Mouse (Mus musculus): ENCODE results near the gene Tmem222. TPM values are rescaled to one million over a fixed set of nuclear protein-coding genes. Genes with fewer than 3 reads are reported as not detected.

Tmem222 gene
- polyA plus RNA-seq, 1 experiment from 2014 or later = 31.7 TPM

DNA sequence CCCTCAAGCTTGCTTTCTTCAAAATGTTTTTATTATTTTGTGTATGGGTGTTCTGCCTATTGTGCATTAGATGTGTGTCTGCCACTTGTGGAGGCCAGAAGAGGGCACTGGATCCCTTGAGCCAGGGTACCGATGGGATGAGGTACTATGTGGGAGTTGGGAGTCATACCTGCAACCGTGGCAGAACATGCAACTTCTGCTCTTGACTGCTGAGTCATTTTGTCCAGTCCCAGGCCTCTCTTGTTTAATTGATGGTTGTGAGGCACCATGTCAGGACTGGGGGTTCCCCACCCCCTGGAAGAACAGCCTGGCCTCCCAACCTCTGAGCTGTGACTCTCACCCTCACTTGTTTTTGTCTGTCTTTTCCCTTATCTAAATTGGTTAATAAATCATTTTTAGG is 13.0 kb downstream of the Tmem222 start:
- in situ Hi-C loops (cut with MboI; ENCODE audit: low pct_unique_long_range_greater_than_20kb) = no loop called here
- no peak for TF ChIP-seq CTCF (IDR thresholded peaks at IDR 0.05)
- H3K27me3 ChIP-seq = no peaks in the 10 kb centered on the region
- DNase-seq (ENCODE audit: low read depth, low spot score) (no peak), ATAC-seq (no peak)
- ChIA-PET POLR2A (interaction anchor here (0.6 kb wide), 1 partner anchor 103 kb away, joined by 3 read pairs; no protein-coding TSS in a partner anchor), CTCF (interaction anchor here (1.3 kb wide), 1 partner anchor 13 kb away, joined by 3 read pairs; no protein-coding TSS in a partner anchor)

DNA sequence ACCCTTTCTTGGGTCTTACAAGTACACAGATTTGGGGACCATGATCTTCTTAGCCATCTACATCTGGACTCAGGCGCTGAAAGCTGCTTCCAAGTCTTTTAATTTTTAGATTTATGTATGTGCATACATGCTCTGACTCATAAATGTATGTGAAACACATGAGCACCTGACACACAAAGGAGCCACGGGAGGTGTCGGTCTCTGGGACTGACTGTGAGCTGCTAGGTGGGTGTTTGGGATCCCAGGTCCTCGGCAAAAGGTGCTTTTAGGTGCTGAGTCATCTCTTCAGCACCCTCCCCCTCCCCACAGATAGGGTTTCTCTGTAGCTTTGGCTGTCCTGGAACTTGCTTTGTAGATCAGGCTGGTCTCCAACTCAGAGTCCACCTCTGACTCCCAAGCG is 13.8 kb downstream of the Tmem222 start:
- in situ Hi-C loops (cut with MboI; ENCODE audit: low pct_unique_long_range_greater_than_20kb) = no loop called here
- ChIA-PET CTCF (interaction anchor here (1.3 kb wide), 1 partner anchor 12 kb away, joined by 3 read pairs; no protein-coding TSS in a partner anchor), POLR2A (interaction anchor here (1.2 kb wide), 1 partner anchor 9 kb away, joined by 3 read pairs; no protein-coding TSS in a partner anchor)
- TF ChIP-seq CTCF (IDR thresholded peaks at IDR 0.05) = no peak
- H3K27me3 ChIP-seq = no peaks in the 10 kb centered on the region
- ATAC-seq (no peak), DNase-seq (ENCODE audit: low read depth, low spot score) (no peak)

DNA sequence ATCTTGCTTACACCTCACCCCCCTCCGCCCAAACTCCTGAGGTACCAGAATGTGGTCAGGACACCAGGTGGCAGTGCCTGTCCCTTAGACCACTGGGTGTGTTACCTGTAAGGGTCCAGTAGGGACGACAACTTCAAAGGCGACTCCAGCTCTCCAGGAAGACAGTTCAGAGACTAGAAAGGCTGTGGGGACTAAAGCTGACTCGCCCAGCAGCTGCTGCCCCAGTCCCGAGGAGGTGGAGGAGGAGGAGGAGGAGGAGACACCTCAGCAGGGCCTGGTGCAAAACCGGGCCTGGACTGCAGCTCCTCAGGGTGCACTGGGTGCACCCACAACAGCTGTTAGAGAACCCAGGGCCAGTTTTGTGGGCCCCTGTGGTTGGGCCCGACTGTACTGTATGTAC is 14.7 kb downstream of the Tmem222 start, which contains the start of gene Sytl1:
TSS of gene Sytl1 (minus strand) at position 232 of the 400 bp plus-strand sequence.
- CTCF ChIA-PET = no interaction called here
- ATAC-seq (no peak), DNase-seq (ENCODE audit: low read depth, low spot score) (no peak)
- no peaks in the 10 kb centered on the region for H3K27me3 ChIP-seq
- POLR2A ChIA-PET = interaction anchor here (1.2 kb wide), 1 partner anchor 8 kb away, joined by 3 read pairs; no protein-coding TSS in a partner anchor
- in situ Hi-C loops (cut with MboI; ENCODE audit: low pct_unique_long_range_greater_than_20kb) = no loop called here
- TF ChIP-seq CTCF (IDR thresholded peaks at IDR 0.05) = no peak

DNA sequence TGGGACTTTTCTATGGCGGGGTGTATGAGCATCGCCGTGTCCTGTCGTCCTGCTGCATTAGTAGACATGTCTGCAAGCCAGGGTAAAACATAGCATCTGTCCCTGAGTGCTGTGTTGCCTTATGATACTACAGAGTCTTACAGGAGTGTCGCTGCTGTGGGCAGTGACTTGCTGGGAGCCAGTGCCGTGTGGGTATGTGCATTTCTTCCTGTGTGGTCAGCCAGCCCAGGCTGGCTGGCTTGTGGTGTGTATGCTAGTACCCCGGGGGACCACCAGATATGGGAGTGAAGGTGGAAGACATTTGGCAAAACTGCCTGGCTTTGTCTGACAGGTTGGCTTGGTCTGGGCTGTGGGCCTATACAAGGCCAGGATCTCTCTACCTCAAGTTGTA is 15.2 kb downstream of the Tmem222 start:
- ATAC-seq (no peak), DNase-seq (ENCODE audit: low read depth, low spot score) (no peak)
- in situ Hi-C loops (cut with MboI; ENCODE audit: low pct_unique_long_range_greater_than_20kb) = no loop called here
- TF ChIP-seq CTCF (IDR thresholded peaks at IDR 0.05) = no peak
- ChIA-PET POLR2A (no interaction called here), CTCF (no interaction called here)
- no peaks in the 10 kb centered on the region for H3K27me3 ChIP-seq

DNA sequence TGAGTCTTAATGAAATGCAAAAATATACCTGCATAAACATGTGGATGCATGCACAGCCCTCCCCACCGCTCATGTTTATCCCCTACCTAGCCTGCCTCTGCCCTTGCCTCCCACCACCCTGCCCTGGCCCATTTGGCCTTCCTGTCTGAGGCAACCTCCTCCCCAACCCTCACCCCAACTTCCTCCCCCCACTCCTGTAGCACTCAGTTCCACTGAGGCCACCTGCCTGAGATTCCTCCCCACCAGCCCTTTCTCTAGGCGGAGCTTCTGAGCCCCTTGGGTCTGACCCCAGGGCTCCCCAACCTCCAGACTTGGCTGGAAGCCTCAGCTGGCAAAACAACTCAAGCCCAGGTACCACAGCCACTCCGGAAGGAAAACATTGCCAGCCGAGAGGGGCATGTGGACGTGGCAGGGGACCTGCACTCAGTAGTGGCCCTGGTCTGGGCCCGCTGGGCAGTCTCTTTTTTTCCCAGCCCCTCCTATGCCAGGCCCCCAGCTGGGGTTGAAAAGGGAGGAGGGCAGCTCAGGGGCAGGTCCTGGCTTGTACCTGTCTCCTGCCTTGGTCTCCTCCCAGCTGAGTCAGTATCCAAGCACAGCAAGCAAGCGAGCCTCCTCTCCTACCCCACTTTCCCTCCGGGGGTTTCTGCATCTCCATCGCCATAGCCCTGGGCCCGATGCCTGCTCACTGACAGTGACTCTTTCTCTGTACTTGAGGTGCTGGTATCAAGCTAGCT is 15.8 kb downstream of the Tmem222 start:
- no peaks in the 10 kb centered on the region for H3K27me3 ChIP-seq
- ChIA-PET POLR2A (no interaction called here), CTCF (interaction anchor here (2.7 kb wide), 1 partner anchor 11 kb away, joined by 12 read pairs; no protein-coding TSS in a partner anchor)
- in situ Hi-C loops (cut with MboI; ENCODE audit: low pct_unique_long_range_greater_than_20kb) = no loop called here
- TF ChIP-seq CTCF (IDR thresholded peaks at IDR 0.05) = no peak
- no peak for DNase-seq (ENCODE audit: low read depth, low spot score)
- no peak for ATAC-seq

DNA sequence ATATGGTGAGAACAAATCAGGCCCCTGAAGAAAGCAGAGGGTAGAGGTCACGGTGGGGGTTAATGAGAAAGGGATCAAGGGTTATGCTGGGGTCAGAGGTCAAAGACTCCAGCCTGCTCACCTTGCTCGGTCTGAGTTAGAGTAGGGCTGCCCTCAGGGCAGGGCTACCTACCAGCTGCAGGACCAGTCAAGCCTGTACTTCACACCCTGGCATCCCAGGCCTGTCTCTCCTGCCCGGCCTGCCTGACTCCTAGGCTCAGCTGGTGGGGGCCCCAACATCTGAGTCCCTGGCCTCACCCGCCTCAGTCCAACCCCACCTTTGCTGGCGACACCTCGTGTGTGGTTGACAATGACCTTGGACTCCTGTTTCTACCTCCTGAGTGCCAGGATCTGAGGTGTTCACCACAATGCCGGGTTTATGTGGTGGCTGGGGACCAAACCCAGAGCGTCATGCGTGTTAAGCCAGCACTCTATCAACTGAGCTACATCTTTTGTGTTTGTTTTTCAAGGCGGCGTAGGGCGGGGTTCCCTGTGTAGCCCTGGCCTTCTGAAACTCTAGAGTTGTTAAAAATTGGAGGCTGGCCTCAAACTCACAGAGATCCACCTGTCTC is 19.7 kb downstream of the Tmem222 start:
- no peak for DNase-seq (ENCODE audit: low read depth, low spot score)
- ChIA-PET POLR2A (interaction anchor here (0.6 kb wide), 1 partner anchor 96 kb away, joined by 4 read pairs; no protein-coding TSS in a partner anchor), CTCF (no interaction called here)
- in situ Hi-C loops (cut with MboI; ENCODE audit: low pct_unique_long_range_greater_than_20kb) = no loop called here
- no peaks in the 10 kb centered on the region for H3K27me3 ChIP-seq
- no peak for TF ChIP-seq CTCF (IDR thresholded peaks at IDR 0.05)
- no peak for ATAC-seq

DNA sequence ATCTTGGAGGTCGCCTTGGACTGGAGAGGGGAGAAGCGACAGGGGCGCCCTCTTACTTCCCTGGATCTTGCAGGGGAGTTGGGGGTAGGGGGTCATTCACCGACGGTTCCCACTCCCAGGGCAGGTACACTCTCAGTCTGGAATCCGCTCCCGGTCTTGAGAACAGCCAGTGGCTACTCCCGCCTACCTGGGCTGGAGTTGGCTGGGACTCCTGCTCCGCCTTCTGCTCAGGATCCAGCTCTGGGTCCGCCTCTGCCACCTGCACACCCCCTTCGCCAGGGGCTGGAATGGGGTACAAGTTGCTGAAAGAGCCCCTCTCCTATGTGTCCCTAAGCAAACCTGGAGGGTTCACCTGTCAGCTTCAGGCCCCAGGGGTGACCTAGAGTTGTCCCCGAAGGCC is 20.4 kb downstream of the Tmem222 start:
- in situ Hi-C loops (cut with MboI; ENCODE audit: low pct_unique_long_range_greater_than_20kb) = no loop called here
- DNase-seq (ENCODE audit: low read depth, low spot score) (no peak), ATAC-seq (no peak)
- CTCF ChIA-PET = interaction anchor here (1.1 to 1.8 kb wide), 2 partner anchors 16 to 40 kb away, joined by 3 read pairs; no protein-coding TSS in a partner anchor
- POLR2A ChIA-PET = interaction anchor here (0.6 kb wide), 1 partner anchor 96 kb away, joined by 4 read pairs; no protein-coding TSS in a partner anchor
- no peaks in the 10 kb centered on the region for H3K27me3 ChIP-seq
- TF ChIP-seq CTCF (IDR thresholded peaks at IDR 0.05) = no peak

DNA sequence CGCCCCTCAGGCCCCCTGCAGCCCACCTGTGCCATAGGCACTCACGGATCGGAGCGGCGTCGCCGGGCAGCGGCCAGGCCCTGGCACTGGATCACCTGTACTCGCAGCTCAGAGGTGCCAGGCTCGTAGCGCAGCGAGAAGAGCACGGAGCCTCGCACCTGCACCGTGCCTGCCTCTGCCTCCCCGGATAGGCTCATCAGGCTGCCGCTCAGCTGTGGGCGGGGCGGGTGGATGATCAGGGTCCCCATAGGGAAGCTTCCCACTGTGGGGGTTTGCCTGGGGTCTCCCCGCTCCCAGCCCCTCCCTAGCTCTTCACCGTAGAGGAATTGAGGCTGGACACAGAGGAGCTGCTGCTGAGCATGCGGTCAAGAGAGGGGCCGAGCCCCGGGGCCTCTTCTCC is 20.8 kb downstream of the Tmem222 start:
- ChIA-PET CTCF (interaction anchor here (1.1 to 1.8 kb wide), 2 partner anchors 15 to 41 kb away, joined by 3 read pairs; no protein-coding TSS in a partner anchor), POLR2A (no interaction called here)
- no peak for DNase-seq (ENCODE audit: low read depth, low spot score)
- TF ChIP-seq CTCF (IDR thresholded peaks at IDR 0.05) = no peak
- in situ Hi-C loops (cut with MboI; ENCODE audit: low pct_unique_long_range_greater_than_20kb) = no loop called here
- ATAC-seq = no peak
- no peaks in the 10 kb centered on the region for H3K27me3 ChIP-seq

DNA sequence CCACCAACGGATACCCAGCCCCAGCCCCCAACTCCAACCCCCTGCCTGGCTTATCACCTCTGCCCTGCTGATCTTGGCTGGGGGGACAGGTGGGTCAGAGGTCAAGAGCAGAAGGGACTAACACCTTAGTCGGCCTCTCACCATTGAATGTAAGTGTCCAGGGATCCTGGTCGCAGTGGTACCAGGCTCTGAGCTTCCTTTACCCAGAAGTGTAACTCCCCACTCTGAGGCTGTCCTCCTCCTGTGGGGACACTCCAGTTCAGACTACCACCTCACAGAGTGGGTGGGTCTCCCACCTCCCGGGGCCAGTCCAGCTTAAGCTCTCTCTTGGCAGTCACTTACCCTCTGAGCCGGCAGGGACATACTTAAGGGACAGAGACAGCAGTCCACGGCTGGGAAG is 22.2 kb downstream of the Tmem222 start:
- CTCF ChIA-PET = interaction anchor here (1.3 kb wide), 1 partner anchor 309 kb away, joined by 3 read pairs; no protein-coding TSS in a partner anchor
- no peak for TF ChIP-seq CTCF (IDR thresholded peaks at IDR 0.05)
- in situ Hi-C loops (cut with MboI; ENCODE audit: low pct_unique_long_range_greater_than_20kb) = no loop called here
- ATAC-seq = no peak
- POLR2A ChIA-PET = interaction anchor here (1.5 kb wide), 1 partner anchor 14 kb away, joined by 3 read pairs; no protein-coding TSS in a partner anchor
- H3K27me3 ChIP-seq = no peaks in the 10 kb centered on the region
- DNase-seq (ENCODE audit: low read depth, low spot score) = no peak

DNA sequence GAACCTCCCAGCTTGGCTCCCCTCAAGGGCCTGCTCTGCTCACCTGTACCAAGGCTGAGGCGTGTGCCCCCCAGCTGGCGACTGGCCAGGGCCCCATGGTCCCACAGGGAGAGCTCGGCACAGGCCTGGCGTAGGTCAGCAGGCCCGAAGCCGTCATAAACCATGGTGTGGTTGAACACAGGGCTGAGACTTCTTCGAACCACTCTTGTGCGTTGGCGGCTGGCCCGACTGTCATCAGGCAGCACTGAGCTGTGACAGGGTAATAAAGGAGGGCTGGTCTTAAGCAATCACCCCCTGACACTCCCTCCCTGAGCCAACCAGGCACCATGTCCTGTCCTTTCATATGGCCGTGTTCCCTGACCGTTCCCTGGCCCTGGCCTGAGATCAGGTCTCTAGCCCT is 24.2 kb downstream of the Tmem222 start:
- DNase-seq (ENCODE audit: low read depth, low spot score) (no peak), ATAC-seq (no peak)
- CTCF ChIA-PET = no interaction called here
- POLR2A ChIA-PET = no interaction called here
- TF ChIP-seq CTCF (IDR thresholded peaks at IDR 0.05) = no peak
- no peaks in the 10 kb centered on the region for H3K27me3 ChIP-seq
- in situ Hi-C loops (cut with MboI; ENCODE audit: low pct_unique_long_range_greater_than_20kb) = no loop called here

DNA sequence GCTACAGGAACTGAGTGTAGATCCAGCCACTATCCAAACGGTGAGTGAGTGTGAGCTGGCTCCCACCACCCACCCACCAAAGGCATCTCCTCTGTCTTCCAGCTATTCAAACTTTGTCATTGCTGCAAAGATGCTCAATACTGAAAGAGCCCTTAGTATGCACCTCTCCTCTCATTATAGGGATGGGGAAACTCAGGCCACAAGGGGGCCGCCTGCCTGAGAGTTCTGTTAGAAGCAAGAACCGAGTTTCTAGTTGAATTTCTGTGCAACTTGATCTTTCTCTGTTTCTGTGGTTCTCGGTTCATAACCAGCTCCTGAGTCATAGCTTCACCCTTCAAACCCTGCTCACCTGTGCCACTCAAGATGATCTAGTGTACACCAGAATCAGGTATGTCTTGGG is 25.5 kb downstream of the Tmem222 start:
- in situ Hi-C loops (cut with MboI; ENCODE audit: low pct_unique_long_range_greater_than_20kb) = no loop called here
- ChIA-PET CTCF (interaction anchor here (2.3 kb wide), 1 partner anchor 8 kb away, joined by 12 read pairs; no protein-coding TSS in a partner anchor), POLR2A (no interaction called here)
- H3K27me3 ChIP-seq = no peaks in the 10 kb centered on the region
- no peak for ATAC-seq
- DNase-seq (ENCODE audit: low read depth, low spot score) = no peak
- no peak for TF ChIP-seq CTCF (IDR thresholded peaks at IDR 0.05)

Data from Patski (cell line).